Mouse (Mus musculus): ENCODE measurements around the gene Csnk2b.

GRCm38 (mm10) chr17:35132174-35132560, 10.3 kb upstream of the Csnk2b start:
- no peak for TF ChIP-seq POLR2A (IDR thresholded peaks at IDR 0.05; ENCODE audit: insufficient read depth, low read depth, low read length)
- no peak for TF ChIP-seq CTCF (IDR thresholded peaks at IDR 0.05; ENCODE audit: insufficient read depth, low read depth, low read length)

Data from olfactory bulb, adult 2 months (tissue).